Mouse (Mus musculus): ENCODE results near the gene Fbxo11.

Gene Fbxo11

DNA sequence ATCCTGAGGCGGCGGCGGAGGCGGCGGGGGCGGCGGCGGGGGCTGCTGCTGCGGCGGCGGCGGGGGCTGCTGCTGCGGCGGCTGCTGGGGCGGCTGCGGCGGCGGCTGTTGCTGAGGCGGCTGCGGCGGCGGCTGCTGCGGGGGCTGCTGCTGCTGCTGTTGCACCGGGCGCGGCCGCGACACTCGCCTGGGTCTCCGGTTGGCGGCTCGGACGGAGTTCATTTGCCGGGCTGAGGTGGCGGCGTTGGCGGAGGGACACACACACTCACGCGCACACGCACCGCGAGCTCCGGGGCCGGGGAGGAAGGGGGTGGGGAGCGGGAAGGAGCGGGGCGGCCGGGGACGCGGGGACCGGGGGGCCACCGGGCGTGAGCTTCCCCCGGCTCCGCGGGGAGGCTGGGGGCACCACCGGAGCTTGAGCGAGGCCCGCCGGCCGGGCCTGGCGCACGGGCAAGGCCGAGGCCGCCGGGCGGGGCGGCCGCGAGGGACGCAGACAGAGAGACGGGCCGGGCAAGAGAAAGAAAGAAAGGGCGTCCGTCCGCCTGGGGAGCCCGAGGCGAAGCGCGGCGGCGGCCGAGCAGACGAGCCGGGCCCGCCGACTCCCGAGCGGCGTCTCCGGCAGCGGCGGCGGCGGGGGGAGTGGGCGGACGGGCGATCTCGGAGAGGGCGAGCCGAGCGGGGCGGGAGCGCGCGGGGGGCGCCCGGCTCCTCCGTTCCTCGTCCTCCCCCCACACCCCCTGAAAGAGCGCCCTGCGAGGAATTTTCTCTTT lies at the start of gene Fbxo11:
Fbxo11 (minus strand) TSS at position 261 of the 770 bp plus-strand sequence.
- DNase-seq (ENCODE audit: extremely low spot score, low read depth, low spot score) = no peak

DNA sequence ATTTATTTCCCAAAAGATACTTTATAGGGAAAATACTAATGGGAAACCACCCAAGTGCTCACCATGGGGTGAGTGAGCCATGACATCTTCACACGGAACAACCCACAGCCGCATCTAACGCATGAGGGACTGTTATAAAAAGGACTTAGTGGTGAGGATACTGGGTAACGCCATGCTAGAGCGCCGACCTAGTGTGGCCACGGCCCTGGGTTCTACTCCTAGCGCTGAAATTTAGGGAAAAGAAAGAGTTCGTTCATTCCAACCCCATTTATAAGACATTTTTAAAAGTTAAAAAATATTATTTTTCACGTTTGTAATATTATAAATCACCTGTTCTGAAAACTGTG lies 48.8 kb upstream of the Fbxo11 start:
- DNase-seq (ENCODE audit: extremely low spot score, low read depth, low spot score) = no peak

DNA sequence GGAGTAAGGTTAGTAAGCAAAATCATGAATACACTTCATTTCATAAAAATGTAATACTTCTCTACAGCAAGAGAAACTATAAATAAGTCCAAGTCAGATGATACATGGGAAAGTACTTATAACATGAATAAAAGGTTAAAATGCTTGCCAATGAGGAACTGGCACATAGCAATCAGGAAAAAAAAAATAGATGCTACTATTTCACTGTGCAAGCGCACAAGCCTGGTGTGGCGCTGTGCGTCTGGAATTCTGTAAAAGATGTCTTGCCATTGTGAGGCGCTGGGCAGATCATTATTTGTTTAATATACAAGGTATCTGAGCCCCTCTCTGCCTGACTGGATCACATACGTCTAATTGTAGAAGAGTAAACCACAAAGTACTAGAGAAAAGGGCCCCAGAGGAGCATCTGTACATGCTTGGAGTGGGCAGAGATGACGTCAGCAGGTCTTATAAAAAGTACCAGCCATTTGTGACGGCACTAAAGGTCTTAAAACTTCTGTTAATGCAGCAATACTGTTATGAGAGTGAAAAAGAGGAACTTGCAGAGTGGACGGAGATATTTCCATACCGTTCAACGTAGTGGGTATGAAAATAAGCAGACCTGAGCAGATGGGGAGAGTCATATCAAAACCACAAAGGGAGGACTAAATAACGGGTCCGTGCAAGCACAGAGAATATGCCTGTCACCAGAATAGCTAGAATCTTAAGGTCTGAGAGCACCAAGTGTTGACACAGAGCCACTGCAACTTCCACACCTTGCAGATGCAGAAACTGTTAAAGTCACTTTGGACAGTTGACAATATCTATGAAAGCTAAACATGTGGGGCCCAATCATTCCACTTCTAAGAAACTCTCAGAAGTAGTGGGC lies 48.2 kb upstream of the Fbxo11 start:
- DNase-seq (ENCODE audit: extremely low spot score, low read depth, low spot score) = no peak

DNA sequence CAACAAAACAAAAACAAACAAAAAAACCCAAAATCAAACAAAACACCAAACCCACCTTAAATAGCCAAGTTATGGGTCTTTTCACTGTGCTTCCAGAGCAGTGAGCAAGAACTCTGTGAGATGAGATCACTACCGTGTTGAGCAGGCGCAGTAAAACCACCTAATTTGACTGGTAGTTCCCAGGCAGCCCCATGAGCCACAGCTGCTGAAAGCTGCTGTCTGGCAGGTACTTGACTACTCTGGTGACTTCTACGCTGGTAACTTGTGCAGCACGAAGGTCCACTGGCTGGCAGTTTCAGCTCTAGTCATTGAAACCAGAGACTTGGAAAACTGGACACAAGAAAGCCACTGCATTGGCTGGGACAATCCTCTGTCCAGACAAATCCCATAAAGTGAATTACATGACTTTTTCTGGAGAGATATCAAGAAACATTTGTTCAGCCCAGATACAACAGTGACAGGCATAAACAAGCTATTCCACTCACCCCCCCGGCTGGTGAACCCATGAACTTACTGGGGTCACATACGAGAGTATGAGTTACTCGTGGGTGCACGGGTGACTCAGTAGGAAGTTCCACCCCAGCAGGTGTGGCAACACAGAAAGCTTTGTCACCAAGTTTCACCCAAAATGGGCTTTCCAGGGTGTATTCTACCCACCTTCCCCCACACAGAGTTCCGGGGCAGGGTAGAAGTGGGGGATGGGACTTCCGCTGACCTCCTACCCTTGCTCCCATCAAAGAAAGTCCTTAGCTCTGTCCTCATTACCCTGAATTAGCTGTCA lies 47.0 kb upstream of the Fbxo11 start:
- DNase-seq (ENCODE audit: extremely low spot score, low read depth, low spot score) = no peak

DNA sequence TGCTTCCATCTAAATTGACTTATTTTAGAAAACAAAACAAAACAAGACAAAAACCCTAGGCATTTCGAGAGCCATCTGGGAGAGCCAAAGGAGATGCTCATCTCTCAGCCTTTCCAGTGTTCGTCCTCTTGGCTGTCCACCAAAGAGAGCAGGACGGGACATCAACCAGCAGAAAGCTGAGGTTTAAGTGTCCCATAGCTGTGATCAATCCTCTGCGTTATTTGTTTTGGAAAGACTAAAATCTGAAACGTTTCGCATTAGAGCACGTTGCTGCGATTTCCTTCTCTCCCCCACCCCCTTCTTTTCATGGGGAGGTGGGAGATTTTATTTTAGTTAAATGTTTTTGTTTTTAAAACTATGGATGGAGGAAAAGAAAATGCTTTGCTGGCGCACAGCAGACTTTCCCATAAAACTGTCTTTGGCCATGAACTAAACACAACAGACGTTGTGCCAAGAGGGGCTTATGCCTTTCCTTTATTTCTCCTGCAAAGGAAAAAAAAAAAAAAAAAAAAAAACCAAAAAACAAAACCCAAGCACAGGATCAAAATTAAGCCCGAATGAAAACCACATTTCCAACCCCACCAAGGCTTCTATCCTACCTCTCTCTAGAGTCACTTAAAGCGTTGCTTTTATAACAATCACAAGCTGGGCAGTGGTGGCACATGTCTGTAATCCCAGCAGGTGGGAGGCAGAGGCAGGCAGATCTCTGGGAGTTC lies 46.1 kb upstream of the Fbxo11 start:
- no peak for DNase-seq (ENCODE audit: extremely low spot score, low read depth, low spot score)

DNA sequence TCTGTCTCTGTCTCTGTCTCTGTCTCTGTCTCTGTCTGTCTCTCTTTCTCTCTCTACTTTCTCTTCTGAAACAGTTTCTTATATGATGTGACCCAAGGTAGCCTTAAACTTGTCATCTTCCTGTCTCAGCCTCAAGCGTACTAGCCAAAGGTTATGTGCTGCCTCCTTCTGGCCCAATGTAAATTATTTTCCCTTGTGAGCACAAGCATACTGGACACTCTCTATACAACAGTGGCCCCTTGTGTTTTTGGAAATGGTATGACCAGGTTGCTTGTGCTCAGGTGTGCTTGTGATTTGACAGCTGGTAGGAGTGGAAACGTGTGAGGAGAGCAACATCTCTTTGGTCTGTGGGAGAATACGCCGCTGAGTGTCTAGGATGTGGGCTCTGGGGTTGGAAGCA lies 42.6 kb upstream of the Fbxo11 start:
- no peak for DNase-seq (ENCODE audit: extremely low spot score, low read depth, low spot score)

DNA sequence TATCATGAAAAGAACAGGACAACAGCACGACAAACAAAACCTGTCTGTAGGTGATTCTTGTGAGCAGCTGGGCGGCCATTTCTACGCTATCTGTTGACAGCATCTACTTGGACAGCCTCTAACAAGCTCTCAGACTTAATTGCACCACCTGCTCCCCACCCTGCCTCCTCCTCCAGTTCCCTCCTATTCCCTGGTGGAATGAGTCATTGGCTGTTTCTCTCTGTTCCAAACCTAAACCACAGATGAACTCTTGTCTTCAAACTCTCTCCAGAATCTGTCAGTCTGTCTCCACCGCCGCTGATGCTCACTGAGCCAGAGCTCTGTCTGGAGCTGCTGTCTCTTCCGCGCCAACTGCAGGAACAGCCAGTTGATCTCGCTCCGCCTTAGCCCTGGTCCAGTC lies 41.3 kb upstream of the Fbxo11 start:
- no peak for DNase-seq (ENCODE audit: extremely low spot score, low read depth, low spot score)

DNA sequence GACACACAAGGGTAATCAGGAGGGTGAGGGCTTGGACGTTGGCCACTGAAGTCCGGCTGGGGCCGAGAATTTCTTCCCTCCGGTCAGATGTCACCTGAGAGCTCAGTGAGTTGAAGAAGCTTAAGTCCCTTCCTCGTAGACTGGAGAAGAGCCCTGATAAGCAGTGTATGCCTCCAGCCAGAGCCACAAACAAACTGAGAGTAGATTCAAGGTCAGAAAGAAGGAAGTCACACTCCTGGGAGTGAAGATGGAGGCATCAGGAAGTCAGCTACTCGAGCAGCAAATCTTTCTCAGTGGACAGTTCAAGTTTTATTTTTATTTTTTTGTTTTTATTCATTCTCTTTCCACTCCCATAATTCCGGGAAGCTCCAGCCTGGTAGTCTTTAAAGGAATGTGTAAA lies 37.5 kb upstream of the Fbxo11 start:
- no peak for DNase-seq (ENCODE audit: extremely low spot score, low read depth, low spot score)

DNA sequence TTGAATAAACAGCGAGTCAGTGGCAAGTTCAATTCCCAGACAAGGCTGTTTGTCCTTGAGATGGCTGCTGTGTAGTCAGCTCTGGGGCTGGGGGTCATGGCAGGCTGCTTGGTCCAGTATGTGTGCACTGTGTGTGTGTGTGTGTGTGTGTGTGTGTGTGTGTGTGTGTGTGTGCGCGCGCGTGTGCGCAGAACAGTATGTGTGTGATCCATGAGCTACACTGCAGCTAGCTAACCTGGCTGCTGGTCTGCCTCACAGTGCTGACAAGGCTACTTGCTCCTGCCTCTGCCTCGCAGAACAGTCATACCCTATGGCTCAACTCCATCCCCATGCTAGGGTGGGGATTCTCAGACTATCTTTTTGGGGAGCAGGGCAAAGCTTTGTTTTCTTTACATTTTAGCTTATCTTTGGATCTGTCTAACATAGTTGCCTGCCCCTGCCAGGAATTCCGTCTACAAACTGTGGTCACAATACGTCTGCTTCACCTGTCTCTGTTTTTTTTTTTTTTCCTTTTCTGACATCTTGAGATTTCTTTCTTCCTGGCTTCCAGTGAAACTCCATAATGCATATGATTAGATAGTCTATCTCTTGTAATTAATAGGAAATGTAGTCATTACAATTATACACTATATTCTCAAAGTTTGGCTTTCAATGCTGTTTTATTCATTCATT lies 33.2 kb upstream of the Fbxo11 start:
- no peak for DNase-seq (ENCODE audit: extremely low spot score, low read depth, low spot score)

DNA sequence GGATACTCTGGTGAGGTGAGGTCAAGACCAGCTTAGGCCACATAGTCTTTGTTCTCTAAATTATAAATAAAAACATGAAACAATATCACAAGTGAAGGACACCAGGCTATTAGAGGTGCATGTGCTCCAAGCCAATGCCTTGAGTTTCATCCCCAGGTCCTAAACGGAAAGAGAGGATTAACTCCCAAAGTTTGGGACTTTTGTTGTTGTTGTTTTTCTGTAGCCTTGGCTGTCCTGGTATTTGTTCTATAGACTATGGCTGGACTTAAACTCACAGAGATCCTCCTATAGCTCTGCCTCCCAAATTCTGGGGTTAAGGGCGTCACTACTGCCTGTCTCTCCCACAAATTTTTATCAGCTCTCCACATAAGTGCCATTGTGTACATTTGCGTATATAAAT lies 32.5 kb upstream of the Fbxo11 start:
- no peak for DNase-seq (ENCODE audit: extremely low spot score, low read depth, low spot score)

DNA sequence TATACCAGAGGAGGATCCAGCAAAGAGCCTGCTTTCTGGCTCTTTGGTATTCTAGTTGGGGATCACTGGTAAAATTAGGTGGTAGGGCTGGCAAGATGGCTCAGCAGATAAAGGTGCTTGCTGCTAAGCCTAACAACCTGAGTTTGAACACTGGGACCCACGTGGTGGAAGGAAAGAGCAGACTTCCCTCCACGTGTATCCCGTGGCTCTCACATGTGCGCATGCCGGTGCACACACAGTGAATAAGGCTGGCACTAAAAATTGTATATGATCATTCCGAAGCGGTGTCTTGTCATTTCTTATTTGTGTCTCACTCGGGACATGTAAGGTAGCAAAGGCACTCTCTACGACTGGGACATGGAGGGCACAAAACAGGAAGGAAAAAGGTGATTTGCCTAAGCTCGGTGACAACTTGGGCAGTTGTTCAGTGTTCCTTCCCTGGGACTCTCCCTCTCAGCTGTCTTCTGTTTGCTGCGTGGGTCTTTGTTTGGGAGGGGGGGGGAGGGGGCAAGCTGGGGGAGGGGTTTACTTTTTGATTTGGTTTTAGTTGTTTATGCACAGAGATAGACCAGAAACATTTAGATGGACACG lies 31.8 kb upstream of the Fbxo11 start:
- no peak for DNase-seq (ENCODE audit: extremely low spot score, low read depth, low spot score)

DNA sequence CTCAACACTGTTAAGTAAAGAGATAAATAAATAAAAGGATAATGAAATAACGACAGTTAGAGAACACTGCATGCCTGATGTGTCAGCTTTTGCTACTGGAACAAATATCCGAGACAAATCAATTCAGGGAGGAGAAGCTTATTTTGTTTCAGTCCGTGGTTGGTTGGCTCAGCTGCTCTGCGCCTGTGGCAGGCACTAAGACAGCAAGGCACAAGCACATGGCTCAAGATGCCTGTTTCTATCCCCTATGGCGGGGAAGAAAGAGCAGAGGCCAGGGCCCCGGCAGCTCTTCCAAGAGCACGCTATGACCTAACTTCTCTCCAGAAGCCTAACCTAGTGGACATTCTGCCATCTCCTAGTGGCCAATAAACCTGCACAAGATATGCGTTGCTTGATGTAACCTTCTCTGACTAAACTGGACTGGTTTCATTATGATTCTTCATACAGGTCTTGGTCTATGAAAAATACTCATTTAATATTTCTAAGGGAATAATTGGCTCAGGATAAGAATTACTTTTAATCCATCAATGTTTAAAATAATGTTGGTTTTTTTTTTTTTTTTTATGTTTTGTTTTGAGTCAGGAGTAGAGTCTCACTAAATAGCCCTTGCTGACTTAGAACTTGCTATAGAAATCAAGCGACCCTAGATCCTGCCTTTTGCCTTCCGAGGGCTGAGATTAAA lies 30.6 kb upstream of the Fbxo11 start:
- DNase-seq (ENCODE audit: extremely low spot score, low read depth, low spot score) = no peak

DNA sequence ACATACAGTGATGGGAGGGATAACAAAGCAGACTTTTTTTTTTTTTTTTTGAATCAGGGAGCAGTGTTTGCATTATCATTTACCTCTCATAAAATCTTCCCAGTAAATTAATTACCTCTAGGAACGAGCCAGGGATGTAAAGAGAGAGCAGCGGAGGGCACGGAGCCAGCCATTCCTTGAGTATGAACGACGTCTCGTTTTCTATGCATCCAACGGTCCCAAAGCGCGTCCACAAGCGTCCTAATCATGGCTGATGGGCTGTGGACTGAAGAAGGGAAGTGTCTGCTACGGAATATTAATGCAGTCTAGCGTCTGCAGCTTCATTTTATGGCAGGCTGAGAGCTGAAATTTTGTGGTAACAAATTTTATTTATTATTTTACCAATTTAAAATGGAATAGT lies 29.2 kb upstream of the Fbxo11 start:
- no peak for DNase-seq (ENCODE audit: extremely low spot score, low read depth, low spot score)

DNA sequence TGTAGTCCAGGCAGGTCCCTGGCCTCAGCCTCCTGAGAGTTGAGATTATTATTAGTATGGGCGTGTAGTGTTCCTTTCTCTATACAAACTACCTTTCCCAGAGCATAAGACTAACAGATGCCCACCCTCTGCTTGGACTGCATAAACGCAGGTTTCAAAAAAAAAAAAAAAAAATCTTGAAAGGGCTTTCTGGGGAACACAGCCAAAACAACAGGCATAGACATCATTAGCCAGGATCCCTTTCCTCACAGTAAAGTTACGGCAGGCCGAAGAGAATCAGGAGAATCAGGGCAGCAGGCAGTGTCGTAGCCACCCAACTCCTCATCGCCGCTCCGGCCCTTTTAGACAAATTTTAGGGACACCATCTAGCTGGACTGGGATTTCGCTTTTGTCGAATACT lies 28.7 kb upstream of the Fbxo11 start:
- no peak for DNase-seq (ENCODE audit: extremely low spot score, low read depth, low spot score)

DNA sequence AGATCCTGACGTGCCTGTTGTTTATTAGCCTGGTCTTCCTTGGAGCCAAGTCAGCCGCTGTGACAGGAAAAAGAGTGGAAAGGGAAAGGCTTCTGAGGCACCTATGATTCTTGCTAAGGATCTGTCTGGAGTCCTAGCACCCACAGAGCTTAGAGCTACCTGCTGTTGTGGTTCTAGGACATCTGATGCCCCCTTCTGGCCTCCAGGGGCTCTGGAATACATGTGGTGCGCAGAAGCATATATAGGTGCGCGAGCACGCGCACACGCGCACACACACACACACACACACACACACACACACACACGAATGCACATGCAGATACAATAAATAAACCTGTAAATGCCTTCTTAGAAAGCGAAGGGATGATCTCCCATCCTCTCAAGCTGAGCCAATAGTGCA lies 20.9 kb upstream of the Fbxo11 start:
- DNase-seq (ENCODE audit: extremely low spot score, low read depth, low spot score) = no peak

DNA sequence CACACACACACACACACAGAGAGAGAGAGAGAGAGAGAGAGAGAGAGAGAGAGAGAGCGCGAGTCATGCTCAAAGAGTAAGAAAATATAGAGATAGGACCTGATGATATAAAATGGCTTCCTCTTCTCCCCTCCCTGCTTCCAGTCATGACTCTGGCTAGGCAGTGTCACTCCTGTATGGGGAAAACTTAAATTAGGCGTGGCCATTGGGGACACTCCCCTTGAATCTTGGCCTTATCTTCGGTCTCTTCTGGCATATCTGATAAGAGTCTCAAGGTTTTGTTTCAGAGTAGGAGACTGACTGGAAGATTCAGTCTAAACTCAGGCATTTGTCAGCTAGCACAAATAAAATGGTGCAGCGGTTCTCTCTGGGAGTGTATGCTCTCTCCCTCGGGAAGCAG lies 16.4 kb upstream of the Fbxo11 start:
- no peak for DNase-seq (ENCODE audit: extremely low spot score, low read depth, low spot score)

DNA sequence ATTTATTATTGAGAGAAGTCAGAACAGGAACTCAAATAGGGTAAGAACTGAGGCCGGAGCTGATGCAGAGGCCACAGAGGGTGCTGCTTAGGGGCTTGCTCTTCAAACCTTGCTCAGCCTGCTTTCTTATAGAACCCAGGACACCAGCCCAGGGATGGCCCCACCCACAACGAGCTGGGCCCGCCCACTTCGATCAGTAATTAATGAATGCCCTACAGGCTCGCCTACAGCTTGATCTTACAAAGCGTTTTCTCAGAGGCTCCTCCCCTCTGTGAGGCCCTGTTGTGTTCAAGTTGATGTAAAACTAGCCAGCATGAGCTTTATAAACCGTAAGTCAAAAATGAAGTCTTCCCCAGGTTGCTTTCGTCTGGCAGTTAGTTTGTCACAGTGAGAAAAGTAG lies 14.7 kb upstream of the Fbxo11 start:
- DNase-seq (ENCODE audit: extremely low spot score, low read depth, low spot score) = no peak

DNA sequence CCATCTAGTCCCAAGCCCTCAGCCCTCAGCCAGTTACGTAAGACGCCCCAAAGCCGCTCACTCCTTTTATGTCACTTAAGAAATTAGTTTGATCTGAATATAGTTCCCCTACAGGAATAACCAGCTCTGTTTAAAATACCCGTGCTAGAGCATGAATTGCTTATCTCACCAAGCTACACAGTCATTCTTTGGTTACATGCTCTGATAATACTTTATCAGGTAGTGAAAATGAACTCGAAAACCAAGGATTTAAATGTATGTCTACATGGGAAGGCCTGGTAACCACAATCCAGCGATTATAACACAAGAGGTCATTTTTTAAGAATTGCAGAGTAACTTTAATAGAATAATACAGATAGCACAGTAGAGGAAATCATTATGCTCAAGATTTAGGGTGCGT lies 7.0 kb upstream of the Fbxo11 start:
- no peak for DNase-seq (ENCODE audit: extremely low spot score, low read depth, low spot score)

DNA sequence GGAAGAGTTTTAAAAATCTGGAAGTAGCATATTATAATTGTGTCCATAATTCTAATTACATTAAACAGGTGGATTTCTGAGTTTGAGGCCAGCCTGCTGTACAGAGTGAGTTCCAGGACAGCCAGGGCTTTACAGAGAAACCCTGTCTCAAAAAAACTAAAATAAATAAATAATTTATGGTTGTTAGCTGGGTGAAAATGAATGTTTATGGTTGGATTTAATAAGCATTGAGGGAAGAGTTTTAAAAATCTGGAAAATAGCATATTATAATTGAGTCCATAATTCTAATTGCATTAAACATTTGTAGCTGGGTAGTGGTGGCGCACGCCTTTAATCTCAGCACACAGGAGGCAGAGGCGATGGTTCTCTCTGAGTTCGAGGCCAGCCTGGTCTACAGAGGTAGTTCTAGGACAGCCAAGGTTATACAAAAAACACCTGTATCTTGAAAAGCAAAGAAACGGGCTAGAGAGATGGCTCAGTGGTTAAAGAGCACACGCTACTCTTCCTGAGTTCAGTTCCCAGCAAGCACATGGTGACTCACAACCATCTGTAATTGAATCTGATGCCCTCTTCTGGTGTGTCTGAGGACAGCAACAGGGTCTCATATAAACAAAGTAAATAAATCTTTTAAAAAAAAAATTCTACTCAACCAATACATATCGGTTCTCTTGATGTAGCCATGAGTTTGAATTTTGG lies 3.1 kb upstream of the Fbxo11 start:
- DNase-seq (ENCODE audit: extremely low spot score, low read depth, low spot score) = no peak
